In the genomic region with DNA sequence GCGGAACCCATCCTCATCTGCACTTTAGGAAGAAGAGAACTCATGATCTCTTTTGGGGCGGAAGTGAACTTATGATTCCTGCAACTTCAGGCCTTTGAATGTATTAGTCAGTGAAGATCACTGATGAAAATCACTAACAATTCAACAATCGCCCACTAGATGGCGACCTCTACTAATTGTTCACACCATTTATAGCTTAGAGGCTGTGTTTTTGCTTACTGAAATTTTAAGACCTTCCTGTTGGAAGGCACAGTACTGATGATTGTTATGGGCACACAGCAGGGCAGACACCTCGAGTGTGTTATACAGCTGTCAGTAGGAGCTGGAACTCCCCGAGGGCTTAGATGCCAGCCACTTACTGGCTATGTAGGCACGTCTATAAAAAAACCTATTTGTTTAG, we compare ENCODE assay signal across 8 mouse cellular contexts. TPM values are rescaled to one million over a fixed set of nuclear protein-coding genes. Genes with fewer than 3 reads are reported as not detected.
A peak's percentile ranks its signal among the peaks of the same experiment; 100 is the strongest.
DNase-seq lines count a peak whose midpoint lies in the region; ATAC-seq lines count a peak whose summit lies in the region.

No protein-coding gene starts in this region.

- H3K9me3 ChIP-seq in kidney, embryonic 14.5 days (ENCODE audit: control insufficient read depth, low read length): no peaks in the 10 kb centered on the region
- H3K9me3 ChIP-seq in limb, embryonic 13.5 days: no peaks in the 10 kb centered on the region

- no peaks in the 10 kb centered on the region for H3K36me3 ChIP-seq in kidney, embryonic 14.5 days (ENCODE audit: control insufficient read depth, insufficient read depth, low read length)
- no peaks in the 10 kb centered on the region for H3K36me3 ChIP-seq in limb, embryonic 13.5 days

- no peak overlapping the region for H3K27ac ChIP-seq in kidney, embryonic 14.5 days (ENCODE audit: low read depth, low read length)
- H3K27ac ChIP-seq in limb, embryonic 13.5 days: no peak overlapping the region

- H3K27me3 ChIP-seq in kidney, embryonic 14.5 days (ENCODE audit: control insufficient read depth, insufficient read depth, low read length): no peaks in the 10 kb centered on the region
- no peaks in the 10 kb centered on the region for H3K27me3 ChIP-seq in limb, embryonic 13.5 days

- ATAC-seq in kidney, embryonic 14.5 days (ENCODE audit: low FRiP score, low TSS enrichment): peak; percentile 79
- peak; percentile 61 for ATAC-seq in limb, embryonic 13.5 days (ENCODE audit: low FRiP score, low read depth)

- H3K4me2 ChIP-seq in kidney, embryonic 14.5 days (replicated peaks; ENCODE audit: low read depth, low read length): no peak overlapping the region
- H3K4me2 ChIP-seq in limb, embryonic 13.5 days (replicated peaks): no peak overlapping the region

- 19% methylated on average over 7 of the region's 7 CpGs for WGBS in kidney, embryonic 14.5 days
- 9% methylated on average over 7 of the region's 7 CpGs for WGBS in limb, embryonic 13.5 days

- peak; percentile 74 for DNase-seq in CD4-positive, CD25-positive, alpha-beta regulatory T cell, adult 2 months (ENCODE audit: low read depth, low spot score)
- DNase-seq in ZHBTc4 (ENCODE audit: low read depth, low spot score): peak; percentile 74
- DNase-seq in cerebellum, postnatal 4 days (ENCODE audit: low spot score in 2 of 2): peak; percentile 38 to 75
- peak; percentile 23 to 54 for DNase-seq in gastrocnemius, postnatal 4 days (ENCODE audit: low spot score in 2 of 2)
- peak; percentile 79 for DNase-seq in naive thymus-derived CD4-positive, alpha-beta T cell, adult 2 months (ENCODE audit: low read depth)
- DNase-seq in testis, postnatal 10 days (ENCODE audit: low spot score): peak; percentile 71

- no peaks in the 10 kb centered on the region for H3K4me1 ChIP-seq in kidney, embryonic 14.5 days (ENCODE audit: control insufficient read depth, insufficient read depth, low read length)
- no peaks in the 10 kb centered on the region for H3K4me1 ChIP-seq in limb, embryonic 13.5 days

- H3K4me3 ChIP-seq in kidney, embryonic 14.5 days (ENCODE audit: low read length): no peak overlapping the region
- no peak overlapping the region for H3K4me3 ChIP-seq in limb, embryonic 13.5 days

- H3K9ac ChIP-seq in kidney, embryonic 14.5 days (ENCODE audit: low read depth, low read length): no peak overlapping the region
- H3K9ac ChIP-seq in limb, embryonic 13.5 days: no peak overlapping the region

RNA-seq across cellular contexts. Expression of a gene that starts 6.5 kb away (rescaled TPM):
- total RNA-seq in gastrocnemius, postnatal 4 days (2021): 1 to 10 TPM; 7.7 to 8.0 TPM
- polyA plus RNA-seq in kidney, embryonic 14.5 days (2014; fragmentation: Nextera tagmentation; extraction: Ambion mirVana): 6.1 and 6.6 TPM in 2 replicates
- polyA plus RNA-seq in limb, embryonic 13.5 days (2015; fragmentation: Nextera tagmentation; extraction: Ambion mirVana): 3.8 and 4.1 TPM in 2 replicates

RNA-seq across cellular contexts. Expression of a gene that starts 38.9 kb away (rescaled TPM):
- under 1 TPM in 1 of 2 experiments, not detected in 1; 0.10 TPM for total RNA-seq in gastrocnemius, postnatal 4 days (2021)
- polyA plus RNA-seq in kidney, embryonic 14.5 days (2014; fragmentation: Nextera tagmentation; extraction: Ambion mirVana): 0.91 and 1.2 TPM in 2 replicates
- polyA plus RNA-seq in limb, embryonic 13.5 days (2015; fragmentation: Nextera tagmentation; extraction: Ambion mirVana): 0.09 and 0.17 TPM in 2 replicates

RNA-seq across cellular contexts. Expression of a gene that starts 48.8 kb away (rescaled TPM):
- total RNA-seq in gastrocnemius, postnatal 4 days (2021): 10 to 100 TPM; 87.0 to 87.9 TPM
- 3.6 and 5.8 TPM in 2 replicates for polyA plus RNA-seq in kidney, embryonic 14.5 days (2014; fragmentation: Nextera tagmentation; extraction: Ambion mirVana)
- polyA plus RNA-seq in limb, embryonic 13.5 days (2015; fragmentation: Nextera tagmentation; extraction: Ambion mirVana): 6.4 and 6.5 TPM in 2 replicates
